Mouse (Mus musculus): ENCODE data around the gene Abat.
"Not testable (repeated sequence)": the region's sequence is repeated elsewhere in the genome, so short reads cannot be mapped to it uniquely, and the experiment has no call there.

The Abat gene

GRCm38 (mm10) chr16:8532461-8532860 lies 19.2 kb downstream of the Abat start:
- no peak for DNase-seq (ENCODE audit: low read depth in 1 of 2, low spot score in 2 of 2)

GRCm38 (mm10) chr16:8532894-8533293 lies 19.7 kb downstream of the Abat start:
- DNase-seq (ENCODE audit: low read depth in 1 of 2, low spot score in 2 of 2) = no peak

- DNase-seq (ENCODE audit: low read depth in 1 of 2, low spot score in 2 of 2) = no peak
These were observed 20.2 kb downstream of the Abat start for GRCm38 (mm10) chr16:8533477-8533876.

- no peak for DNase-seq (ENCODE audit: low read depth in 1 of 2, low spot score in 2 of 2)
These were observed 21.4 kb downstream of the Abat start for GRCm38 (mm10) chr16:8534466-8535200.

- no peak for DNase-seq (ENCODE audit: low read depth in 1 of 2, low spot score in 2 of 2)
These were observed 22.2 kb downstream of the Abat start for GRCm38 (mm10) chr16:8535411-8535810.

- DNase-seq (ENCODE audit: low read depth in 1 of 2, low spot score in 2 of 2) = no peak
These were observed 26.1 kb downstream of the Abat start for GRCm38 (mm10) chr16:8539150-8539865.

DNA sequence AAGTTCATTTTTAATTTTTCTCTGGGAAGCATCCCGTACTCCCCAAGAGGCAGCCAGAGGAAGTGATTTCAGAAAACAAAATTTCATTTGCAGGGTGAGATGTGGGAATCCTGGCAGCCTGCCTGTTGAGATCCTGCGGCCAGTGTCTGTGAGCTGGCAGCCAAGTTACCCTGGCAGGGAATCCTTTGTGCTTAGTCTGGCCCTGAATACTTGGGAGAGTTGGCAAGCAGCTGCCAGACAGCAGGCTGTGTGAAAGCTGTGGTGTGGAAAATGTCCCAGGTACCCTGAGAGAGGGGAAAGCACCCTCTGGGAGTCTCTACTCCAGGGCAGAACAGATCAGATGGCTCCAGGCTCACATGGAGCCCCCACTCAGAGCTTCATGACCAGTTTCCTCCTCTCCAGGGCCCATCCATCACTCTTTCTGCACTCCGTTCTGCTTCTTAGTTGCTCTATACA lies 27.7 kb downstream of the Abat start:
- no peak for DNase-seq (ENCODE audit: low read depth in 1 of 2, low spot score in 2 of 2)

- DNase-seq (ENCODE audit: low read depth in 1 of 2, low spot score in 2 of 2) = no peak
These were observed 34.6 kb downstream of the Abat start for GRCm38 (mm10) chr16:8547836-8548235.

DNA sequence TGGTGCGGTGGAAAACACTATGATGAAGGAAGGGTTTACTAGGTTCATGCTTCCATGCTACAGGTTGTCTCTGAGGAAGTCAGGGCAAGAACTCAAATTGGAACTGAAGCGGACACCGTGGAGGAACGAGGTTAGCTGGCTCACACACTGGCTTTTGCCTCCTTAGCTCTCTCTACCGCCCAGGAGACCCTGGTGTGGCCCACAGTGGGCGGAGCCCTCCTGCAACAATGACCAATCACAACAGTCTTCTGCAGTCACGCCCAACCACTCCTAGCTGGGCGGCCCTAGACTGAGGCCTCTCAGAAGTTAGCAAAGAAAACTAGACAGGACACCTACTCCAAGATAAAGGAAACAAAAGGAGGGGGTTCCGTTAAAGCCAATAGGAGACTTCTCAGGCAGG lies 36.3 kb downstream of the Abat start:
- no peak for DNase-seq (ENCODE audit: low read depth in 1 of 2, low spot score in 2 of 2)

- no peak for DNase-seq (ENCODE audit: low read depth in 1 of 2, low spot score in 2 of 2)
These were observed 41.1 kb downstream of the Abat start for GRCm38 (mm10) chr16:8554351-8554750.

GRCm38 (mm10) chr16:8554751-8555150 lies 41.5 kb downstream of the Abat start:
- DNase-seq (ENCODE audit: low read depth in 1 of 2, low spot score in 2 of 2) = not testable (repeated sequence)

GRCm38 (mm10) chr16:8555371-8555770 lies 42.1 kb downstream of the Abat start:
- not testable (repeated sequence) for DNase-seq (ENCODE audit: low read depth in 1 of 2, low spot score in 2 of 2)

- DNase-seq (ENCODE audit: low read depth in 1 of 2, low spot score in 2 of 2) = no peak
These were observed 46.9 kb downstream of the Abat start for GRCm38 (mm10) chr16:8560079-8560478.

DNA sequence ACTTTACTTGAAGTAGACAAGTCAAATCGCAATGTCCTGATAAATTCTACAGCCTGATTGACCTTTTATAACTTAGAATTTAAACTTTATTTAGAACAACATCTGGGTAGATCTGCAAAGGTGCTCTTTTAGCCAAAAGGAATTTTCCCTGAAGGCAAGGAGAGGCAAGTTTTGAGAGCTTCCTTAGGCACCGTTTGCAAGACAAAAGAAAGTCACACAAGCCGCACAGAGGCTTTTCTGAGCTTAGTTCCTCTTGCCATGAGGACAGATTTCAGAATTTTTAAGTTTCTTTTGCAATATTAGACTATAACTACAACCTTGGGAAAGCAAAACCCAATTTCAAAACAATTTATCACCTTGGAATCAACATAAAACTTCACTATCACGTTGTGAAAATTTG lies 47.9 kb downstream of the Abat start:
- DNase-seq (ENCODE audit: low read depth in 1 of 2, low spot score in 2 of 2) = not testable (repeated sequence)

DNA sequence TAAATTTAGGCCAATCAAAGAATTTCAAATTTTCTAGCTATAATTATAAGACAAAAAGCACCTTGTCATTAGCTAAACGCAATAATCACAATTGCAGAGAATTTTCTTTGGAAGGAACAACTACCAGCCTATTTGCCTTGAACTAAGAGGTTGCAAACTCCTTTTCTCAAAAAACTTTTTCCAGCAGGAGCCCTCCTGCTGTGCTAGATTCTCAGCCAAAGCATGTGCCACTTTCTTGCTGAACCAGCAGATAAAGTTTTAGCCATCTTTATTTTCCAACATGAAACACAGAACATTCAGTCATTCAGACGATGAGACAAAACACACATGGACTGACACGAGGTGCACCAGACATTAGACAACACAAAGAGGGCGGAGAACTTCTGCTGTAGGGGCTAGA lies 48.6 kb downstream of the Abat start:
- DNase-seq (ENCODE audit: low read depth in 1 of 2, low spot score in 2 of 2) = not testable (repeated sequence)

DNA sequence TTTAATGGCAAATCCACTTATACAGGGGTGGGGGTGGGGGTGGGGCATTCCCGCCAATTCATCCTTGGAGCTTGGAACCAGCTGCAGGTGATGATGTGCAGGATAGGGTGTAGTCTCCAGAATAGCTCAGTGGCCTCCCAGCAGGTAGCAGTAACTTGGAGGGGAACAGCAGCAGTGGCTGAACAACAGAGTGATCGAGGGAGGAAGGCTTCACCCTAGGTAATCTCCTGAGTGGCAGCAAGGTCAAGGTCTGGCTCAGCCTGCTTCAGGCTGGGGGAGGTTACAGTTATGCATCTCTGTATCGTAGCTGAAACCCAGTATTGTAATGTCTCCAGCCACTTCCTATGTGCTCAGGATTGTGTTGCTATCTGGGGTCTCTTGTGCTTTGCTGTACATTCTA lies 49.6 kb downstream of the Abat start:
- not testable (repeated sequence) for DNase-seq (ENCODE audit: low read depth in 1 of 2, low spot score in 2 of 2)

- DNase-seq (ENCODE audit: low read depth in 1 of 2, low spot score in 2 of 2) = no peak
These were observed 51.6 kb downstream of the Abat start for GRCm38 (mm10) chr16:8564836-8565235.

GRCm38 (mm10) chr16:8565539-8565938 lies 52.3 kb downstream of the Abat start:
- no peak for DNase-seq (ENCODE audit: low read depth in 1 of 2, low spot score in 2 of 2)

GRCm38 (mm10) chr16:8566115-8566711 lies 53.0 kb downstream of the Abat start:
- DNase-seq (ENCODE audit: low read depth in 1 of 2, low spot score in 2 of 2) = no peak

DNA sequence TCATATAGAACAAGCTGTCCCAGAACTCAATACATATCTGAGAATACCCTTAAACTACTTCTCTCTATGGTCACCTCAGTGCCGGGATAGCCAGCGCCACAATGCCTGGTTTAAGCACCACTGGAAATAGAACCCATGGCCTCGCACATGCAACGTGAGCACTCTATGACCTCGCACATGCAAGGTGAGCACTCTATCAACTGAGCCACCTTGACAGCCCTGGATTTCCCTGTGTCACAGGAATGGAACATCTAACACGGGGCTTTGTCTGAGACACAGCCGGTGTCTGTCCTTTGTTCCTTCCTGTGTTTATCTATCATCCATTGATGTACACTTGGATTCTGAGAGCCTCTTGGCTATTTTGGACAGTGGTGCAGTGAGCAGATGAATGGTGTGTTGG lies 55.7 kb downstream of the Abat start:
- no peak for DNase-seq (ENCODE audit: low read depth in 1 of 2, low spot score in 2 of 2)

DNA sequence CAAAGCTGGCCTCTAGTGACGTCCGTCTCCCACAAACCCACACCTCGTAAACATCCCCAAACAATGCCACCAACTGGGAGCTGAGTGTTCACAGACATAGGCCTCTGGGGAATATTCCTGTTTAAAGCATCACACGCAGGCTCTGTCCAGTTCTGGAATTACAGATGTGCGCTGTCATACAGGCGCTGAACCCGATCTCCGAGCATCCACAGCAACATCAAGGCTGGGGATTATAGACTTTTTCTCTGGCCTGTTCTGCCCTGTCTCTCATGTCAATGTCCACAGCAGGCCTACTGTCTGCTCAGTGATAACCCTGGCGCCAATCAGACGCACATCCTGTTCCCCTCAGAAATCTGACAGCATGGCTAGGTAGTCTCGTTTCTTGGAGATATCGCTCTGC lies 57.1 kb downstream of the Abat start:
- DNase-seq (ENCODE audit: low read depth in 1 of 2, low spot score in 2 of 2) = no peak

Measured in monocyte, adult 2 months (primary cell).